ENCODE assay signal across 22 mouse cellular contexts in genomic region chr8:120042542-120043312, GRCm38 (mm10). TPM values are rescaled to one million over a fixed set of nuclear protein-coding genes. Genes with fewer than 3 reads are reported as not detected.
DNase-seq lines count a peak whose midpoint lies in the region; ATAC-seq and TF ChIP-seq lines count a peak whose summit lies in the region.
"Had no signal": no experiment of that assay in that cellular context is flagged by ENCODE, and none has a peak within 500 bp of the region (broad histone marks: within the 10 kb centered on the region; RNA-seq: fewer than 3 reads in every experiment).

No protein-coding gene starts in this region.

- H3K9me3 ChIP-seq in liver, embryonic 11.5 days (ENCODE audit: control insufficient read depth, low read length) = no peaks in the 10 kb centered on the region
- H3K9me3 ChIP-seq: forebrain, embryonic 10.5 days; hindbrain, embryonic 13.5 days; kidney, embryonic 15.5 days; midbrain, embryonic 12.5 days; neural tube, embryonic 15.5 days had no signal

- peak overlapping the region; percentile 86 for H3K27ac ChIP-seq in bone marrow, adult 2 months (ENCODE audit: control insufficient read depth, insufficient read depth, low read depth, low read length, poor library complexity)
- no peak overlapping the region for H3K27ac ChIP-seq in liver, embryonic 11.5 days (ENCODE audit: low read depth, low read length)
- H3K27ac ChIP-seq: forebrain, embryonic 10.5 days; hindbrain, embryonic 13.5 days; kidney, embryonic 15.5 days; midbrain, embryonic 12.5 days; neural tube, embryonic 15.5 days had no signal

- TF ChIP-seq CTCF in bone marrow, adult 2 months (IDR thresholded peaks at IDR 0.05; ENCODE audit: control insufficient read depth, insufficient read depth, low read length) = no peak

- H3K4me2 ChIP-seq in liver, embryonic 11.5 days = no peak overlapping the region
- H3K4me2 ChIP-seq: hindbrain, embryonic 13.5 days; kidney, embryonic 15.5 days; lung, embryonic 14.5 days; midbrain, embryonic 12.5 days; neural tube, embryonic 15.5 days had no signal

- TF ChIP-seq POLR2A in bone marrow, adult 2 months (IDR thresholded peaks at IDR 0.05; ENCODE audit: borderline replicate concordance, control insufficient read depth, low read depth, low read length) = peak; percentile 60

- H3K9ac ChIP-seq in liver, embryonic 11.5 days (ENCODE audit: low read depth, low read length) = no peak overlapping the region
- H3K9ac ChIP-seq: hindbrain, embryonic 13.5 days; kidney, embryonic 15.5 days; lung, embryonic 14.5 days; midbrain, embryonic 12.5 days; neural tube, embryonic 15.5 days had no signal

- no peak overlapping the region for H3K4me3 ChIP-seq in bone marrow, adult 2 months (replicated peaks; ENCODE audit: control insufficient read depth, low read depth, low read length)
- H3K4me3 ChIP-seq in liver, embryonic 11.5 days (ENCODE audit: low read depth, low read length) = no peak overlapping the region
- H3K4me3 ChIP-seq: forebrain, embryonic 10.5 days; hindbrain, embryonic 13.5 days; kidney, embryonic 15.5 days; midbrain, embryonic 12.5 days; myocyte; neural tube, embryonic 15.5 days had no signal

- peaks cover 4% of the 10 kb centered on the region; the same call in 1 of the 2 replicates for H3K4me1 ChIP-seq in bone marrow, adult 2 months (ENCODE audit: control insufficient read depth, insufficient read depth, low read length)
- peaks cover 21% of the 10 kb centered on the region for H3K4me1 ChIP-seq in liver, embryonic 11.5 days (replicated peaks; ENCODE audit: control insufficient read depth, insufficient read depth, low read length)
- H3K4me1 ChIP-seq: neural tube, embryonic 15.5 days had no signal

- 40% methylated on average over 10 of the region's 10 CpGs for WGBS in bone marrow, adult 2 months
- WGBS in liver, embryonic 11.5 days = 52% methylated on average over 10 of the region's 10 CpGs

- H3K27me3 ChIP-seq in liver, embryonic 11.5 days (replicated peaks; ENCODE audit: control insufficient read depth, insufficient read depth, low read length) = peaks cover 2% of the 10 kb centered on the region
- H3K27me3 ChIP-seq: midbrain, embryonic 12.5 days; neural tube, embryonic 15.5 days had no signal

- DNase-seq in lung, postnatal 36 days = peak; percentile 59
- DNase-seq in lung, postnatal 10 days = no peak
- no peak for DNase-seq in liver, embryonic 11.5 days (ENCODE audit: low spot score)
- no peak for DNase-seq in cerebellum, postnatal 25 days
- no peak for DNase-seq in cerebellum, adult 8-10 months
- DNase-seq: adrenal gland, postnatal 10 days; cerebellum, adult 18-20 months; gastrocnemius, postnatal 14 days; heart, postnatal 10 days; layer of hippocampus, postnatal 36 days; lung, embryonic 14.5 days; right cerebral cortex, postnatal 4 days; thymus, postnatal 36 days had no signal

- H3K36me3 ChIP-seq in liver, embryonic 11.5 days (ENCODE audit: control insufficient read depth, insufficient read depth, low read length) = no peaks in the 10 kb centered on the region
- H3K36me3 ChIP-seq: forebrain, embryonic 10.5 days; hindbrain, embryonic 13.5 days; kidney, embryonic 15.5 days; midbrain, embryonic 12.5 days; neural tube, embryonic 15.5 days had no signal

- peak; percentile 42 for ATAC-seq in liver, embryonic 11.5 days (replicated peaks; ENCODE audit: low FRiP score)
- peak; percentile 40 for ATAC-seq in megakaryocyte progenitor cell, adult 5-6 weeks (replicated peaks; ENCODE audit: poor library complexity)
- ATAC-seq: intestine, embryonic 16.5 days had no signal

RNA-seq across cellular contexts. Expression of gene Crispld2, which starts 50.5 kb away (rescaled TPM):
- polyA plus RNA-seq in bone marrow, adult 2 months (2011; ENCODE audit: insufficient read depth, insufficient read length, low replicate concordance, missing spikeins) = 4.9 and 17.2 TPM in 2 replicates
- polyA plus RNA-seq in liver, embryonic 11.5 days (2014; fragmentation: Nextera tagmentation; extraction: Ambion mirVana) = 3.8 and 4.4 TPM in 2 replicates
- 0.49 and 0.54 TPM in 2 replicates for total RNA-seq in megakaryocyte progenitor cell, adult 5-6 weeks (2015)
- 0.51 and 0.92 TPM in 2 replicates for total RNA-seq in megakaryocyte progenitor cell, adult 5-6 weeks (2017)

RNA-seq across cellular contexts. Expression of gene Zdhhc7, which starts 58.6 kb away (rescaled TPM):
- polyA plus RNA-seq in bone marrow, adult 2 months (2011; ENCODE audit: insufficient read depth, insufficient read length, low replicate concordance, missing spikeins) = 8.6 and 18.7 TPM in 2 replicates
- polyA plus RNA-seq in liver, embryonic 11.5 days (2014; fragmentation: Nextera tagmentation; extraction: Ambion mirVana) = 27.4 and 30.1 TPM in 2 replicates
- total RNA-seq in megakaryocyte progenitor cell, adult 5-6 weeks (2015) = 10.5 and 11.1 TPM in 2 replicates
- 19.4 and 24.7 TPM in 2 replicates for total RNA-seq in megakaryocyte progenitor cell, adult 5-6 weeks (2017)
